Mouse (Mus musculus) erythroblast, embryonic 14.5 days (primary cell): Measurements from ENCODE around the gene Heatr5b. TPM values are rescaled to one million over a fixed set of nuclear protein-coding genes. Genes with fewer than 3 reads are reported as not detected.
A peak's percentile ranks its signal among the peaks of the same experiment; 100 is the strongest.

Experiments
- H3K27me3 ChIP-seq: 2 replicates; pipeline ENCODE4 v1.6.1; 2012; ENCODE audit warnings: inconsistent platforms; ENCODE audit not compliant: control insufficient read depth
- H3K36me3 ChIP-seq: 2 replicates; pipeline ENCODE4 v1.6.1; 2012; ENCODE audit warnings: mild to moderate bottlenecking, inconsistent platforms; ENCODE audit not compliant: control insufficient read depth
- H3K4me1 ChIP-seq: 2 replicates; pipeline ENCODE4 v1.6.1; 2012; ENCODE audit warnings: inconsistent platforms; ENCODE audit not compliant: control insufficient read depth
- H3K4me3 ChIP-seq: replicated peaks from 2 replicates; pipeline ENCODE3; 2012; ENCODE audit warnings: moderate library complexity, mild to moderate bottlenecking, inconsistent platforms
- H3K9me3 ChIP-seq: 2 replicates; pipeline ENCODE4 v1.6.1; 2012; ENCODE audit warnings: low read length, inconsistent platforms, mixed read lengths; ENCODE audit not compliant: control insufficient read depth
- GATA1 ChIP-seq: IDR thresholded peaks from 2 replicates; pipeline ENCODE4 v1.6.1; 2012; ENCODE audit warnings: low read length, inconsistent platforms, mixed read lengths
- TAL1 ChIP-seq: IDR thresholded peaks from 3 replicates; pipeline ENCODE4 v1.6.1; 2012; ENCODE audit warnings: low read length, inconsistent platforms, mixed read lengths
- polyA plus RNA-seq: library from polyadenylated mRNA; stranded (reverse); fragments of >175 nt; gene quantifications from 2 replicates; pipeline ENCODE4 v1.2.3, GENCODE M21; 2012

Heatr5b gene
- 0.01 and 0.10 TPM in 2 replicates for polyA plus RNA-seq

- H3K36me3 ChIP-seq = peaks cover 34% of the 10 kb centered on the region
- no peak for TF ChIP-seq GATA1
- TF ChIP-seq TAL1 = no peak
- peaks cover 34% of the 10 kb centered on the region for H3K4me1 ChIP-seq
Measured at GRCm38 (mm10) chr17:78834856-78835835, at the start of gene Heatr5b, which contains the start of gene Gpatch11. Gene Heatr5b (minus strand): TSS chr17:78835364. Gene Gpatch11 (plus strand): TSS chr17:78835567.

GRCm38 (mm10) chr17:78883291-78883690, 48.1 kb upstream of the Heatr5b start:
- H3K4me3 ChIP-seq = no peak overlapping the region
- peaks cover 22% of the 10 kb centered on the region for H3K4me1 ChIP-seq
- TF ChIP-seq TAL1 = no peak
- no peak for TF ChIP-seq GATA1
- H3K36me3 ChIP-seq = peaks cover 10% of the 10 kb centered on the region
- peaks cover 3% of the 10 kb centered on the region for H3K9me3 ChIP-seq
- no peaks in the 10 kb centered on the region for H3K27me3 ChIP-seq

More at GRCm38 (mm10) chr17:78834856-78835835, at the start of gene Heatr5b, which contains the start of gene Gpatch11:
- peak within 1 kb of the TSS; percentile 88 for H3K4me3 ChIP-seq
- H3K27me3 ChIP-seq = no peaks in the 10 kb centered on the region
- no peaks in the 10 kb centered on the region for H3K9me3 ChIP-seq

- peaks cover 22% of the 10 kb centered on the region for H3K4me1 ChIP-seq
- H3K4me3 ChIP-seq = peak within 1 kb of the TSS; percentile 82
- peaks cover 17% of the 10 kb centered on the region for H3K36me3 ChIP-seq
- no peak for TF ChIP-seq GATA1
- no peak for TF ChIP-seq TAL1
- H3K9me3 ChIP-seq = peaks cover 3% of the 10 kb centered on the region
- no peaks in the 10 kb centered on the region for H3K27me3 ChIP-seq
Measured at GRCm38 (mm10) chr17:78882401-78883112, 47.4 kb upstream of the Heatr5b start, which contains the start of gene Eif2ak2. Gene Eif2ak2 (minus strand): TSS chr17:78882573.

GRCm38 (mm10) chr17:78881878-78882304, 46.7 kb upstream of the Heatr5b start:
- H3K27me3 ChIP-seq = no peaks in the 10 kb centered on the region
- peaks cover 3% of the 10 kb centered on the region for H3K9me3 ChIP-seq
- peak overlapping the region; percentile 82 for H3K4me3 ChIP-seq
- H3K36me3 ChIP-seq = peaks cover 21% of the 10 kb centered on the region
- H3K4me1 ChIP-seq = peaks cover 22% of the 10 kb centered on the region
- TF ChIP-seq TAL1 (no peak), GATA1 (no peak)

GRCm38 (mm10) chr17:78873886-78874285, 38.7 kb upstream of the Heatr5b start:
- Histone ChIP-seq H3K36me3 (peaks cover 66% of the 10 kb centered on the region), H3K9me3 (no peaks in the 10 kb centered on the region), H3K27me3 (no peaks in the 10 kb centered on the region), H3K4me1 (no peaks in the 10 kb centered on the region), H3K4me3 (no peak overlapping the region)
- TF ChIP-seq TAL1 = no peak
- TF ChIP-seq GATA1 = no peak

GRCm38 (mm10) chr17:78856243-78856642, 21.1 kb upstream of the Heatr5b start:
- no peak overlapping the region for H3K4me3 ChIP-seq
- peaks cover 54% of the 10 kb centered on the region for H3K36me3 ChIP-seq
- no peaks in the 10 kb centered on the region for H3K9me3 ChIP-seq
- no peak for TF ChIP-seq GATA1
- TF ChIP-seq TAL1 = no peak
- no peaks in the 10 kb centered on the region for H3K4me1 ChIP-seq
- no peaks in the 10 kb centered on the region for H3K27me3 ChIP-seq

GRCm38 (mm10) chr17:78842271-78842928, 7.2 kb upstream of the Heatr5b start:
- H3K27me3 ChIP-seq = no peaks in the 10 kb centered on the region
- TF ChIP-seq TAL1 (no peak), GATA1 (no peak)
- no peak overlapping the region for H3K4me3 ChIP-seq
- H3K4me1 ChIP-seq = peaks cover 19% of the 10 kb centered on the region
- no peaks in the 10 kb centered on the region for H3K9me3 ChIP-seq
- H3K36me3 ChIP-seq = peaks cover 89% of the 10 kb centered on the region

GRCm38 (mm10) chr17:78836056-78836455, 892 bp upstream of the Heatr5b start:
- no peaks in the 10 kb centered on the region for H3K27me3 ChIP-seq
- H3K36me3 ChIP-seq = peaks cover 37% of the 10 kb centered on the region
- peak overlapping the region; percentile 88 for H3K4me3 ChIP-seq

GRCm38 (mm10) chr17:78824346-78824745, 10.8 kb downstream of the Heatr5b start:
- Histone ChIP-seq H3K27me3 (no peaks in the 10 kb centered on the region), H3K4me3 (no peak overlapping the region), H3K36me3 (peaks cover 51% of the 10 kb centered on the region), H3K4me1 (no peaks in the 10 kb centered on the region), H3K9me3 (no peaks in the 10 kb centered on the region)
- TF ChIP-seq TAL1 (no peak), GATA1 (no peak)

More at GRCm38 (mm10) chr17:78836056-78836455, 892 bp upstream of the Heatr5b start:
- no peak for TF ChIP-seq TAL1
- Histone ChIP-seq H3K4me1 (peaks cover 34% of the 10 kb centered on the region), H3K9me3 (no peaks in the 10 kb centered on the region)
